Mouse (Mus musculus) E14TG2a.4 (cell line): Measurements from ENCODE around the gene Plekhg3.

Experiments used
- CTCF ChIP-seq: conservative IDR thresholded peaks from 2 replicates; pipeline ENCODE4 v1.5.1; 2014; ENCODE audit warnings: low read length
- NANOG ChIP-seq: IDR thresholded peaks from 2 replicates; pipeline ENCODE4 v1.6.1; 2014; ENCODE audit warnings: borderline replicate concordance, low read length, mixed read lengths
- POU5F1 ChIP-seq: IDR thresholded peaks from 2 replicates; pipeline ENCODE4 v1.6.1; 2014; ENCODE audit warnings: low read length, borderline replicate concordance

- no peak for TF ChIP-seq CTCF
- no peak for TF ChIP-seq NANOG
- no peak for TF ChIP-seq POU5F1
Measured at GRCm38 (mm10) chr12:76612621-76613020, 81.9 kb downstream of the Plekhg3 start.
